Mouse (Mus musculus): ENCODE results near the gene Mib2. TPM values are rescaled to one million over a fixed set of nuclear protein-coding genes. Genes with fewer than 3 reads are reported as not detected.

Gene Mib2
- polyA plus RNA-seq, 1 experiment from 2014 or later: 39.4 TPM

Other genes starting within 250 kb of the Mib2 start
- not detected in 2 replicates for gene Tmem52, start 200.1 kb downstream of the Mib2 start, polyA plus RNA-seq (2015; fragmentation: Nextera tagmentation; extraction: Ambion mirVana)
- 1,012 and 1,052 TPM in 2 replicates for gene Gnb1, start 177.8 kb downstream of the Mib2 start, polyA plus RNA-seq (2015; fragmentation: Nextera tagmentation; extraction: Ambion mirVana)
- 82.5 and 84.5 TPM in 2 replicates for gene Nadk, start 106.8 kb downstream of the Mib2 start, polyA plus RNA-seq (2015; fragmentation: Nextera tagmentation; extraction: Ambion mirVana)
- 15.1 and 15.9 TPM in 2 replicates for gene Slc35e2, start 67.8 kb downstream of the Mib2 start, polyA plus RNA-seq (2015; fragmentation: Nextera tagmentation; extraction: Ambion mirVana)
- gene Cdk11b, start 44.3 kb downstream of the Mib2 start, polyA plus RNA-seq (2015; fragmentation: Nextera tagmentation; extraction: Ambion mirVana): 65.2 and 65.8 TPM in 2 replicates
- gene Gm10563, start 23.8 kb downstream of the Mib2 start, polyA plus RNA-seq (2015; fragmentation: Nextera tagmentation; extraction: Ambion mirVana): not detected in 2 replicates
- 3.9 and 4.5 TPM in 2 replicates for gene Mmp23, start 15.8 kb downstream of the Mib2 start, polyA plus RNA-seq (2015; fragmentation: Nextera tagmentation; extraction: Ambion mirVana)
- gene Fndc10, start 25.1 kb upstream of the Mib2 start, polyA plus RNA-seq (2015; fragmentation: Nextera tagmentation; extraction: Ambion mirVana): 7.5 and 7.9 TPM in 2 replicates
- gene Ssu72, start 35.6 kb upstream of the Mib2 start, polyA plus RNA-seq (2015; fragmentation: Nextera tagmentation; extraction: Ambion mirVana): 171 and 177 TPM in 2 replicates
- 11.6 and 12.0 TPM in 2 replicates for gene Tmem240, start 65.6 kb upstream of the Mib2 start, polyA plus RNA-seq (2015; fragmentation: Nextera tagmentation; extraction: Ambion mirVana)
- gene Atad3a, start 91.9 kb upstream of the Mib2 start, polyA plus RNA-seq (2015; fragmentation: Nextera tagmentation; extraction: Ambion mirVana): 78.1 and 82.3 TPM in 2 replicates
- 23.2 and 24.4 TPM in 2 replicates for gene Vwa1, start 105.5 kb upstream of the Mib2 start, polyA plus RNA-seq (2015; fragmentation: Nextera tagmentation; extraction: Ambion mirVana)
- gene Tmem88b, start 116.7 kb upstream of the Mib2 start, polyA plus RNA-seq (2015; fragmentation: Nextera tagmentation; extraction: Ambion mirVana): 0.49 and 0.62 TPM in 2 replicates
- not detected in 2 replicates for gene Ankrd65, start 121.2 kb upstream of the Mib2 start, polyA plus RNA-seq (2015; fragmentation: Nextera tagmentation; extraction: Ambion mirVana)
- gene Mrpl20, start 133.7 kb upstream of the Mib2 start, polyA plus RNA-seq (2015; fragmentation: Nextera tagmentation; extraction: Ambion mirVana): 253 and 261 TPM in 2 replicates
- gene Ccnl2, start 143.3 kb upstream of the Mib2 start, polyA plus RNA-seq (2015; fragmentation: Nextera tagmentation; extraction: Ambion mirVana): 171 and 173 TPM in 2 replicates
- gene Aurkaip1, start 162.1 kb upstream of the Mib2 start, polyA plus RNA-seq (2015; fragmentation: Nextera tagmentation; extraction: Ambion mirVana): 142 and 148 TPM in 2 replicates
- 30.8 and 34.4 TPM in 2 replicates for gene Mxra8, start 170.5 kb upstream of the Mib2 start, polyA plus RNA-seq (2015; fragmentation: Nextera tagmentation; extraction: Ambion mirVana)
- gene Dvl1, start 178.2 kb upstream of the Mib2 start, polyA plus RNA-seq (2015; fragmentation: Nextera tagmentation; extraction: Ambion mirVana): 7.8 and 8.5 TPM in 2 replicates
- gene Tas1r3, start 194.2 kb upstream of the Mib2 start, polyA plus RNA-seq (2015; fragmentation: Nextera tagmentation; extraction: Ambion mirVana): 0.47 and 0.57 TPM in 2 replicates
- gene Cptp, start 200.2 kb upstream of the Mib2 start, polyA plus RNA-seq (2015; fragmentation: Nextera tagmentation; extraction: Ambion mirVana): 23.3 and 24.1 TPM in 2 replicates
- gene Ints11, start 200.3 kb upstream of the Mib2 start, polyA plus RNA-seq (2015; fragmentation: Nextera tagmentation; extraction: Ambion mirVana): 74.8 and 79.2 TPM in 2 replicates
- 52.6 and 54.8 TPM in 2 replicates for gene Pusl1, start 222.6 kb upstream of the Mib2 start, polyA plus RNA-seq (2015; fragmentation: Nextera tagmentation; extraction: Ambion mirVana)
- gene Acap3, start 222.6 kb upstream of the Mib2 start, polyA plus RNA-seq (2015; fragmentation: Nextera tagmentation; extraction: Ambion mirVana): 71.0 and 77.0 TPM in 2 replicates

Data from hindbrain, embryonic 13.5 days (tissue).